Mouse (Mus musculus) intestine, embryonic 15.5 days (tissue): ENCODE results near the gene Kcnip4. TPM values are rescaled to one million over a fixed set of nuclear protein-coding genes. Genes with fewer than 3 reads are reported as not detected.

ENCODE experiments used
- ATAC-seq: fragments of 200-750 bp; cut with Nextera tagmentation; 2 replicates; pipeline ENCODE4 v1.8.0; 2017; ENCODE audit warnings: moderate TSS enrichment, moderate library complexity
- H3K27ac ChIP-seq: fragments of 300-500 bp; sonication (generic); 2 replicates; pipeline ENCODE4 v1.5.1; 2015; ENCODE audit warnings: mild to moderate bottlenecking, inconsistent platforms
- H3K27me3 ChIP-seq: fragments of 300-500 bp; sonication (generic); replicated peaks from 2 replicates; pipeline ENCODE4 v1.6.1; 2015; ENCODE audit warnings: inconsistent platforms
- H3K36me3 ChIP-seq: fragments of 300-500 bp; sonication (generic); 2 replicates; pipeline ENCODE4 v1.6.1; 2015; ENCODE audit warnings: inconsistent platforms
- H3K4me1 ChIP-seq: fragments of 300-500 bp; sonication (generic); replicated peaks from 2 replicates; pipeline ENCODE4 v1.6.1; 2015; ENCODE audit warnings: inconsistent platforms
- H3K4me2 ChIP-seq: fragments of 300-500 bp; sonication (generic); replicated peaks from 2 replicates; pipeline ENCODE4 v1.6.1; 2015; ENCODE audit warnings: mild to moderate bottlenecking, inconsistent platforms
- H3K4me3 ChIP-seq: fragments of 300-500 bp; sonication (generic); replicated peaks from 2 replicates; pipeline ENCODE4 v1.5.1; 2015; ENCODE audit warnings: inconsistent platforms
- H3K9ac ChIP-seq: fragments of 300-500 bp; sonication (generic); 2 replicates; pipeline ENCODE4 v1.6.1; 2015; ENCODE audit warnings: inconsistent platforms
- H3K9me3 ChIP-seq: fragments of 300-500 bp; sonication (generic); 2 replicates; pipeline ENCODE4 v1.6.1; 2016; ENCODE audit warnings: inconsistent platforms
- WGBS: fragments of 180-500 bp; shearing (Covaris S2); methylation state at CpG from one replicate; pipeline ENCODE4 v1.1.7; 2015; 5-methylcytosine and 5-hydroxymethylcytosine counted together
- polyA plus RNA-seq: library from polyadenylated mRNA; unstranded; fragments of >200 nt; fragmentation: Nextera tagmentation; extraction: Ambion mirVana; gene quantifications from 2 replicates; pipeline ENCODE4 v1.2.1, GENCODE M21; 2015

The Kcnip4 gene
- polyA plus RNA-seq, 1 experiment from 2014 or later = 3.0 TPM

GRCm38 (mm10) chr5:49460643-49461276 is 63.9 kb downstream of the Kcnip4 start:
- H3K36me3 ChIP-seq = no peaks in the 10 kb centered on the region
- no peaks in the 10 kb centered on the region for H3K4me1 ChIP-seq
- H3K9me3 ChIP-seq = no peaks in the 10 kb centered on the region
- H3K4me3 ChIP-seq = no peak overlapping the region
- WGBS = 83% methylated on average over 6 of the region's 6 CpGs
- H3K9ac ChIP-seq = no peak overlapping the region
- no peak overlapping the region for H3K4me2 ChIP-seq
- no peak for ATAC-seq
- H3K27me3 ChIP-seq = no peaks in the 10 kb centered on the region
- H3K27ac ChIP-seq = no peak overlapping the region

GRCm38 (mm10) chr5:49453100-49453499 is 71.6 kb downstream of the Kcnip4 start:
- Histone ChIP-seq H3K9ac (no peak overlapping the region), H3K9me3 (no peaks in the 10 kb centered on the region), H3K36me3 (no peaks in the 10 kb centered on the region), H3K4me2 (no peak overlapping the region), H3K27me3 (no peaks in the 10 kb centered on the region), H3K27ac (no peak overlapping the region), H3K4me3 (no peak overlapping the region), H3K4me1 (no peaks in the 10 kb centered on the region)
- no peak for ATAC-seq
- WGBS = 79% methylated on average over 3 of the region's 3 CpGs

- no peaks in the 10 kb centered on the region for H3K4me1 ChIP-seq
These were observed 73.4 kb downstream of the Kcnip4 start for GRCm38 (mm10) chr5:49451295-49451694.

GRCm38 (mm10) chr5:49450876-49451275 is 73.8 kb downstream of the Kcnip4 start:
- WGBS = 70% methylated on average over 3 of the region's 3 CpGs
- no peak for ATAC-seq
- H3K9me3 ChIP-seq = no peaks in the 10 kb centered on the region

More at GRCm38 (mm10) chr5:49451295-49451694, 73.4 kb downstream of the Kcnip4 start:
- Histone ChIP-seq H3K9me3 (no peaks in the 10 kb centered on the region), H3K27ac (no peak overlapping the region), H3K4me2 (no peak overlapping the region), H3K9ac (no peak overlapping the region), H3K36me3 (no peaks in the 10 kb centered on the region), H3K27me3 (no peaks in the 10 kb centered on the region), H3K4me3 (no peak overlapping the region)
- no peak for ATAC-seq

GRCm38 (mm10) chr5:49437236-49437635 is 87.5 kb downstream of the Kcnip4 start:
- H3K36me3 ChIP-seq = no peaks in the 10 kb centered on the region
- H3K27me3 ChIP-seq = no peaks in the 10 kb centered on the region
- H3K9me3 ChIP-seq = no peaks in the 10 kb centered on the region
- no peak overlapping the region for H3K4me2 ChIP-seq
- H3K4me3 ChIP-seq = no peak overlapping the region
- WGBS = 46% methylated on average over 2 of the region's 2 CpGs
- no peak overlapping the region for H3K9ac ChIP-seq
- no peaks in the 10 kb centered on the region for H3K4me1 ChIP-seq
- no peak overlapping the region for H3K27ac ChIP-seq
- ATAC-seq = no peak

More at GRCm38 (mm10) chr5:49450876-49451275, 73.8 kb downstream of the Kcnip4 start:
- H3K36me3 ChIP-seq = no peaks in the 10 kb centered on the region
- no peaks in the 10 kb centered on the region for H3K4me1 ChIP-seq
- H3K27me3 ChIP-seq = no peaks in the 10 kb centered on the region
- no peak overlapping the region for H3K4me2 ChIP-seq
- H3K27ac ChIP-seq = no peak overlapping the region
- no peak overlapping the region for H3K9ac ChIP-seq
- H3K4me3 ChIP-seq = no peak overlapping the region

GRCm38 (mm10) chr5:49427689-49428088 is 97.0 kb downstream of the Kcnip4 start:
- no peak overlapping the region for H3K9ac ChIP-seq
- H3K9me3 ChIP-seq = no peaks in the 10 kb centered on the region
- ATAC-seq = no peak
- H3K27me3 ChIP-seq = no peaks in the 10 kb centered on the region
- H3K4me3 ChIP-seq = no peak overlapping the region
- no peak overlapping the region for H3K4me2 ChIP-seq
- no peaks in the 10 kb centered on the region for H3K36me3 ChIP-seq
- no peak overlapping the region for H3K27ac ChIP-seq
- H3K4me1 ChIP-seq = no peaks in the 10 kb centered on the region

GRCm38 (mm10) chr5:49419707-49420106 is 105.0 kb downstream of the Kcnip4 start:
- Histone ChIP-seq H3K27me3 (no peaks in the 10 kb centered on the region), H3K4me1 (no peaks in the 10 kb centered on the region), H3K4me3 (no peak overlapping the region), H3K36me3 (no peaks in the 10 kb centered on the region), H3K9me3 (no peaks in the 10 kb centered on the region), H3K4me2 (no peak overlapping the region), H3K27ac (no peak overlapping the region), H3K9ac (no peak overlapping the region)
- ATAC-seq = no peak

- Histone ChIP-seq H3K4me2 (no peak overlapping the region), H3K9ac (no peak overlapping the region), H3K9me3 (no peaks in the 10 kb centered on the region), H3K27ac (no peak overlapping the region), H3K27me3 (no peaks in the 10 kb centered on the region), H3K4me3 (no peak overlapping the region), H3K36me3 (no peaks in the 10 kb centered on the region), H3K4me1 (no peaks in the 10 kb centered on the region)
- 68% methylated on average over 1 of the region's 1 CpGs for WGBS
- no peak for ATAC-seq
These were observed 116.4 kb downstream of the Kcnip4 start for GRCm38 (mm10) chr5:49408351-49408750.

GRCm38 (mm10) chr5:49370543-49371076 is 154.1 kb downstream of the Kcnip4 start:
- H3K4me1 ChIP-seq = no peaks in the 10 kb centered on the region
- H3K27me3 ChIP-seq = no peaks in the 10 kb centered on the region
- ATAC-seq = no peak
- no peak overlapping the region for H3K27ac ChIP-seq
- no peaks in the 10 kb centered on the region for H3K9me3 ChIP-seq
- H3K9ac ChIP-seq = no peak overlapping the region
- H3K4me3 ChIP-seq = no peak overlapping the region
- 43% methylated on average over 3 of the region's 3 CpGs for WGBS
- H3K36me3 ChIP-seq = no peaks in the 10 kb centered on the region
- H3K4me2 ChIP-seq = no peak overlapping the region

- 43% methylated on average over 13 of the region's 13 CpGs for WGBS
- Histone ChIP-seq H3K4me3 (no peak overlapping the region), H3K36me3 (no peaks in the 10 kb centered on the region), H3K27ac (no peak overlapping the region), H3K4me1 (no peaks in the 10 kb centered on the region), H3K4me2 (no peak overlapping the region), H3K27me3 (no peaks in the 10 kb centered on the region), H3K9me3 (no peaks in the 10 kb centered on the region), H3K9ac (no peak overlapping the region)
- peak; percentile 36; the same call in 1 of the 2 replicates for ATAC-seq
These were observed 155.9 kb downstream of the Kcnip4 start for GRCm38 (mm10) chr5:49368636-49369423.

GRCm38 (mm10) chr5:49356381-49356780 is 168.3 kb downstream of the Kcnip4 start:
- Histone ChIP-seq H3K27me3 (no peaks in the 10 kb centered on the region), H3K9me3 (no peaks in the 10 kb centered on the region), H3K4me1 (no peaks in the 10 kb centered on the region), H3K4me3 (no peak overlapping the region), H3K27ac (no peak overlapping the region), H3K36me3 (no peaks in the 10 kb centered on the region), H3K4me2 (no peak overlapping the region), H3K9ac (no peak overlapping the region)
- ATAC-seq = no peak
- WGBS = 73% methylated on average over 3 of the region's 3 CpGs

- no peak overlapping the region for H3K9ac ChIP-seq
- H3K9me3 ChIP-seq = no peaks in the 10 kb centered on the region
- WGBS = 80% methylated on average over 5 of the region's 5 CpGs
- no peak overlapping the region for H3K4me2 ChIP-seq
- H3K4me1 ChIP-seq = no peaks in the 10 kb centered on the region
- no peak overlapping the region for H3K4me3 ChIP-seq
- H3K27ac ChIP-seq = no peak overlapping the region
- no peaks in the 10 kb centered on the region for H3K27me3 ChIP-seq
- no peak for ATAC-seq
- no peaks in the 10 kb centered on the region for H3K36me3 ChIP-seq
These were observed 172.6 kb downstream of the Kcnip4 start for GRCm38 (mm10) chr5:49352061-49352460.
